Mouse (Mus musculus) cerebellum, adult 11-12 months (tissue): ENCODE results near the gene Klhdc10.
"Not testable (repeated sequence)": the region's sequence is repeated elsewhere in the genome, so short reads cannot be mapped to it uniquely, and the experiment has no call there.

ENCODE experiments used
- DNase-seq: peaks from one replicate; pipeline ENCODE4 v3.0.0; 2022

The Klhdc10 gene

DNA sequence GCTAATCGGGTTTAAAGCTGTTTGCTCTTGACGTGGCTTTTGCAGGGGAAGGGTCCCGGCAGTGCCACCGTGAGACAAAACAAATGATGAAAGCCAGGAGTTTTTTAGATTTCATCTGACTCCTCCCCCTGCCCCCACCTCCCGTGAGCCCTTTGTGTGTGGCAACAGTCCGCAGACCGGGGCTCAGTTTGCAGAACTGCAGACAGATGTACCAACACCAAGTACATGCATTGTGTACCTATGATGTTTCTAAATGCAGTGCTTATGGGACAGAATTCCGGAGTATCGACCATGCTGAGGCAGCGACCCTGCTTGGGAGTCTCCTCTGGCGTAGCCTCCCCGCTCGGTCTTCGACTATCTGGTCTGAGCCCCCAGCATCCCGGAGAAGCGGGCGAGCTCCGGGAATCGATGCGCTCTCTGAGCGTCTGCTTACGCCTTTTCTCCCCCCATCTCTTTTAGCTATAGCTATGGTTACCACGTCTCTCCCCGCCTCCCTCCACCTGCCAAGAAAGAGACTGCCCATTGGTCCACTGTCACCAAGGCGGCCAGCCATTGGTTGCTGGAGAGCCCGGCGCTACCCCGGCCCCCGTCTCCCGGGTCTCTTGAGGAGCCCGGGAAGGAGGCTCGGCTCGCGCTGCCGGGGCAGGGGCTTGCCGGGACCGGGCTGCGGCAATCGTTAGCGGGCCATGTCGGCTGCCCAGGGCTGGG lies at the start of gene Klhdc10:
Klhdc10 (plus strand) TSS at position 561 of the 708 bp plus-strand sequence.
- peak; percentile 99 for DNase-seq

GRCm38 (mm10) chr6:30352762-30353161 lies 48.9 kb upstream of the Klhdc10 start:
- DNase-seq: no peak

DNA sequence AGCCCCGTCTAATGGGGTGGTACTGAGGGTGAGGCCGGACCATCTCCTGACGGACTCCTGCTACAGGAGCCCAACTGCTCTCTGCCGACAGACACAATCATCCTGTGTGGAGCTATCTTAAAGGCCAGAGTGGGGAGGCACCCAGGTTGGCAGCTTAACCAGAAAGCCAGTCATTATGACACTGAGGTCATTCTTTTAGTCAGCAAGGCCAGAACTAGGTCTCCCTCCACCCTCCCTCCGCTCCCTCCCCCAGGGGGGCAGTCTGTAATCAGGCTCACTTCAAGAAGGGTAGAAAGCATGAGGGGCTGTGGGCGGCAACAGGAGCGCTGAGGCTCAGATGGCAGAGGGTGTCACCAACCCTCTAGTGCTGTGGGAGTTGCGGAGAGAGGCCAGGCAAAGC lies 48.0 kb upstream of the Klhdc10 start:
- no peak for DNase-seq

DNA sequence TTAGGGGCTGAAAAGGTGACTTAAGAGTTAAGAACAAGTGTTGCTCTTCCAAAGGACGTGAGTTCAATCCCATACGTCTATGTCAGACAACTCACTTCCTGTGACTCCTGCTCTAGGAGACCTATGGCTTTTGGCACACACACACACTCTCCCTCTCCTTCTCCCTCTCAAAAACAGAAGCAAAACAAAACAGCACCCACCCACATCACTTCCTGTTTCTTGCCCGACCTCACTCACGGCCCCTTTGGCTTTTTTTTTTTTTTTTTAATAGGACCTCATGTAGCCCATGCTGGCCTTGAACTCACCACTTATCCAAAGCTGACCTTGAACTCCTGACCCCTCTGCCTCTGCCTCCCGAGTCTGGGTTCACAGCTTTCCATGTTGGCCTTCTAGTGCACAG lies 46.9 kb upstream of the Klhdc10 start:
- no peak for DNase-seq

GRCm38 (mm10) chr6:30355701-30356100 lies 46.0 kb upstream of the Klhdc10 start:
- peak; percentile 72 for DNase-seq

DNA sequence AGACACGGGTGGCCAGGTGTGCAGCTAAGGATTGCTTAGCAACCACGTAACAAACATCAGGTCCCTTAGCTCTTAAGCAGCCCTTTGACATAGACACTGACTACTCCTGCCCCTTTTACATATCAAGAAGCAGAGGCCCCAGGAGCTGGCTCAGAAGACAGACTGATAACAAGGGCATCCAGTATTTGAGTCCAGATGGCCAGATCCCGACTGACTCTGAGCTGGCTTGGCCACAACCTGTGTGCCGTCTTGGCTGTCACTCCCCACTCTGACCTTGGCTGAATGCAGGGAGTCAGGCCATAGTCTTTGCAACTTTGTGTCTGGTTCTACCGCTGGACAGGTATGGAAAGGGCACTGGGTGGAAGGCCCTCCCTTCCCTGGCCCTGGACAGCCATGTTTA lies 45.5 kb upstream of the Klhdc10 start:
- DNase-seq: peak; percentile 45

DNA sequence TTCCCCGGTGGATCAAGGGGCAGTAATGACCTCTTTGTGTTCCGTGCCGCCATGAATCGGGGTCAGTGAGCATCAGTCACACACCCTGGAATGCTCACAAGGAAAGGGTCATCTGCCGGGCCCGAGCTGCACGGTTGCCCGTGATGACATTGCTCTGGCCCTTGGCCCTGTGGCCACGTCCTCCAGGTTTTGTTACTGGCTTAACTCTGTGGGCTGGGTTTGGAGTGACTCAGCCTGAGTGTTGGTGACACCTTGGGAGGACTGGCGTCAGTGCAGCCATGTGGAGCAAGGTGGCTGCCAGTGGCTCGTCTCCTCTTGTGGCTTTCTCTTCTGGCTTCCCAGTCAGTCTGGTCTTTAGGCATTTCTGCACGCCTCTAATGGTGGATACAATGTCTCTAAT lies 45.0 kb upstream of the Klhdc10 start:
- peak; percentile 18 for DNase-seq

GRCm38 (mm10) chr6:30357561-30358177 lies 44.0 kb upstream of the Klhdc10 start:
- peak; percentile 54 for DNase-seq

GRCm38 (mm10) chr6:30359762-30360509 lies 41.7 kb upstream of the Klhdc10 start:
- DNase-seq: no peak

GRCm38 (mm10) chr6:30363808-30364207 lies 37.9 kb upstream of the Klhdc10 start:
- no peak for DNase-seq

DNA sequence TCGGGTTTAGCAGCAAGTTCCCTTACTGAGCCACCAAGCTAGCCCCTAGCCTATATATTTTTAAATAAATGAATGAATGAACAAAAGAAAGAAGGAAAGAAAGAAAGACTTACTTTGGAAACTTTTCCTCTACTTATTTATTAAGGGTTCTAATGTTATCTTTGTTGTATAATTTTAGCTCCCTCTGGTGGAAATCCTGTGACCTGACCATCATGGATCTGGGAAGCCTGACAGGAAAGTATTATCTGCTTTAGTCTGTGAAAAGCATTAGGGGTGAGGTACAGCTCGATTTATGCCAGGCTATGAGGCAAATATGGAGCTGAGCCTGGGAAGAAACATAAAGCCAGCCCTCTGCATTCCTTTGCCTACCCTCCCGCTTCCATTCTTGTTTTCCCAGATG lies 32.4 kb upstream of the Klhdc10 start:
- DNase-seq: no peak

DNA sequence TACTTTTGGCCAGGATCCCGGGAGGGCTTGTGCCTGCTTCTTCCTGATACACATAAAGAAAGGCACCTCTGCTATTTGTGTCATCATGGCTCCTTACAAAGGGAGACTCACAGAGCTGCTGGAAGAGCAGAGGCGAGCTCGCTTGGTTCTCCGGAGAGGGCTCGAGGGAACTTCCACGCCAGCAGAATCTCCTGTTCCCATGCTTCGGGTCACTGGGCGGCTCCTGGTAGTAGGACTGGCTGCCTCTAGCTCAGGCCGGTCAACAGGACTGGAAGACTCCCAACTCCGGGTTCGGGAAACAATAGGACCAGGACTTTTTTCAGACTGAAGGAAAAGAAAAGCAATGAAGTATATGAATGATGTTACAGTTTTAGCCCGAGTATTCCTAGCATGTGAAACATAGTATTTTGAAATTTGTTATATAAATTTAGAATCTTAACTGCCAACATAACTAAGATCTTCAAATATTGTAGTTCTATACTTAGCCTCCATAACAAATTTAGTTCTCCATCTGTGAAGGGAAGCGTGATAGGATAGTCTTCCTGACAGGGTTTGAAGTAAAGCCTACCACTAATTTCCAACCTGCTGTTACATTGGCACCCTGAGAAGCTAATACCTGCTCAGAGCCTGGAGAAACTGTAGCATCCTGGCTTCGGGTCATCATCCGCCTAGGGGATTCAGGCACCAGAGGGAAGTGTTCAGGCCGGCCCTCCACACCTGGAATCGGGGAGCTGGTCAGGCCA lies 28.9 kb upstream of the Klhdc10 start:
- DNase-seq: no peak

DNA sequence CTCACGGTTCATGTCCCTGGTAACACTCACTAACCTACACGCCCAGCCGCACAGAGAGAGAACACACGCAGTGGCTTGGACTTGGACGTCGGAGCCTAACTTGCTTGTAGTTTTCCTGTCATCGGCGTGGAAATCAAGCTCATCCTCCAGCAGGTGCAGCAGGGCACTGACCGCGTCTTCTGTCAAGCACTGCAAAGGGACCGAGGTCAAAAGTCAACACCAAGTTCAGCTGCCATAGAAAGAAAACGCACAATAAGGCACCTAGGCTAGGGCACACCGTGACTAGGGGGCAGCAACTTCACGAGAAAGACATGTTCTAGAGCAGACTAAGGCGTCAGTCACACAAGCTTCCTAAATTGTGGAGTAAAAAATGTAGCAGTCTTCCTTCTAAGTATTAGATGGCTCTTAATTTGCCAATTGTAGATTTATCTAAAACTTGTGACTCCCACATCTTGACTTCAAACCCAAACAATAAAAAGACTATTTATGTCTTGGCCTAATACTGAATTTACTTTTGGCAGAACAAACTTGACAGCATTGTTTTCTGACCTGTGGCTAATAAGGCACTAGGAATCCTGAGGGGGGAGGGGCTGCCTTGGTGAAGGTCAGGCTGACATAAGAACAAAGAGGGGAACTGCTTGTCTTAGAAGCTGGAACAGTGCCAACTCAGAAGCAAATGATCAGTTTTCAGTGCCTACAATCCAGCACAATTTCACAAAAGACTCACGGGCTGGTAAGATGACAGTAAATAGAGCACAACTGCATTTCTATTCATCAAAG lies 26.7 kb upstream of the Klhdc10 start:
- no peak for DNase-seq

- DNase-seq: peak; percentile 51
These were observed 25.9 kb upstream of the Klhdc10 start for GRCm38 (mm10) chr6:30375791-30376190.

GRCm38 (mm10) chr6:30381116-30381515 lies 20.6 kb upstream of the Klhdc10 start:
- DNase-seq: no peak

- not testable (repeated sequence) for DNase-seq
These were observed 11.4 kb upstream of the Klhdc10 start for GRCm38 (mm10) chr6:30390271-30390670.

DNA sequence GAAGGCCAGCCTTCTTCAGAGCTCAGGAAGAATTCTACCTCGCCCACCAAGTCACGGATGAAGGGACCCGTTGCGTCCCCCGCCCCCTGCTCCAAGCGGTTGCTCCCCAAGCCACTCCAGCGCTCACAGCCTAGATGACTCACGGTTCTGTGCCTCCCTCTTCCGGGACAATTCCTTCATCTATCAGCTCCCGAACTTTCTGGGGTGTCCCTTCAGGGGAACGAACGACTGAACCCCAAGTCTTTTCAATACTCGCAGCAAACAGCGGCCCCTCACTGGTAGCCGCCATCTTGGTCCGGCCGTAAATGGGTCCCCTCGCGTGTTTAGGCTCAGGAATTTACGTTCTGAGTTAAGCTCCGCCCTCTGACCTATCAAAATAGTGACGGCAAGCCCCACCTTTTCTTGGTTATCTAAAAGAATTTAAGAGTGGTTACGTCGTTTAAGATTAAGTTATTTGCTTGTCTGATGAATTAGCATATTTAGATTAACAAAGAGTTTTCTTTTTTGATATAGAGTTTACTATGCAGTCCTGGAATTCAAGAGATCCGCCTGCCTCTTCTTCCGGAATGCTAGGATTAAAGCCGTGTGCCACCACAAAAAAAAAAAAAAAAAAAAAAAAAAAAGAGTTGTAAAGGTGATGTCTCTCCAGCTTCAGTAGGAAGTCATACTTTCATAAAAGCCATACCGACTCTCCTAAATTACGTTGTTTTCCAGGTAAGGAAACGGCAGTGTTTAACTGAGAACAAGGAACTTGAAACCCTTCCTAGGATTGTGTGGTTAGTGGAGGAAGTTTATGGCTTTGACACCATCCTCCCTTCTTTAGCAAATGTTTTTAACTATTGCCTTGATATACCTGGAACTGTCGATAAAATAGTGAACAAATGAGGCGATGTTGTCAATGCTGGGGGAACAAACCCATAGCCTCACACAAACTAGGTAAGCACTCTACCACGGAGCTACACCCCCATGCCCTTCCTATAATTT lies 10.7 kb upstream of the Klhdc10 start, which contains the start of gene Zc3hc1:
Zc3hc1 (minus strand) TSS at position 315 of the 984 bp plus-strand sequence.
- peak; percentile 66 for DNase-seq

GRCm38 (mm10) chr6:30391996-30392395 lies 9.7 kb upstream of the Klhdc10 start:
- no peak for DNase-seq

DNA sequence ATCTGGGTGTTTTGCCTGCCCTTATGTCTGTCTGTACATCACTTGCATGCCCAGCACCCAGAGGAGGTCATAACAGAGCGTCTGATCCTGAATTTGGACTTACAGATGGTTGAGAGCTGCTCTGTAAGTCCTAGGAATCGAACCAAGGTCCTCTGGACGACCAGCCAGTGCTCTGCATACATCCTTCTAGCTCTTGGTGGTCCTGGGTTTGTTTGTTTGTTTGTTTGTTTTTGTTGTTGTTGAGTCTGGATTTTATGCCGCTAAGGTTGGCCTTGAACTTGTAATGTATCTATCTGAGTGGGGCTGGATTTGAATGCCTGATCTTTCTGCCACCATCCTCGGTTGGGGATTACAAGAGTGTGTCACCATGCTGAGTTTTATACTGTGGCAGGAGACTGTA lies 1.5 kb upstream of the Klhdc10 start:
- no peak for DNase-seq

GRCm38 (mm10) chr6:30400716-30401115 lies 952 bp upstream of the Klhdc10 start:
- no peak for DNase-seq

DNA sequence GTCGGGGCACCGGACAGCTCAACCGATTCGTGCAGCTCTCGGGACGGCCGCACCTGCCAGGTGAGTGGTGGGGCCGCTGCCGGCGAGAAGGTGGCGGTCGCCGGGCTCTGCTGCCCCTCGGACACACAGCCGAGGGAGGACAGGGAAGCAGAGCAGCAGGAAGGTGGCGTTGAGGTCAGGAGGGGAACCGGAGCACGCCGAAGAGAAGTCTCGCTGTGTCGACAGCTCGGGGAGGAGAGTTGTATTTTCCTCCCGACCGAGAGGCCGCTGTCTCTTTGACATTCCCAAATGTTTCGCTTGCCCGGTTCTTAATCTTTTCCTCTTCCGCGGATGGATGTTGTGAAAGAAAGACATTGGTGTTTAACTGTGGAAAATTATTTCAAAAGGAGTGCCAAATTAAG lies 423 bp downstream of the Klhdc10 start:
- DNase-seq: no peak
